Mouse (Mus musculus) forebrain, embryonic 12.5 days (tissue): Measurements from ENCODE around the gene Zfp109. TPM values are rescaled to one million over a fixed set of nuclear protein-coding genes. Genes with fewer than 3 reads are reported as not detected.

Source experiments
- ATAC-seq: fragments of 200-750 bp; cut with Nextera tagmentation; 2 replicates; pipeline ENCODE4 v1.8.0; 2017; ENCODE audit warnings: moderate TSS enrichment; ENCODE audit not compliant: low FRiP score
- H3K27ac ChIP-seq: fragments of 300-500 bp; sonication (generic); 2 replicates; pipeline ENCODE4 v1.5.1; 2016; ENCODE audit warnings: mild to moderate bottlenecking
- H3K27me3 ChIP-seq: fragments of 300-500 bp; sonication (generic); 2 replicates; pipeline ENCODE4 v1.6.1; 2016; ENCODE audit warnings: mild to moderate bottlenecking
- H3K36me3 ChIP-seq: fragments of 300-500 bp; sonication (generic); replicated peaks from 2 replicates; pipeline ENCODE4 v1.6.1; 2016; ENCODE audit warnings: mild to moderate bottlenecking
- H3K4me1 ChIP-seq: fragments of 300-500 bp; sonication (generic); 2 replicates; pipeline ENCODE4 v1.6.1; 2016
- H3K4me2 ChIP-seq: fragments of 300-500 bp; sonication (generic); 2 replicates; pipeline ENCODE4 v1.6.1; 2016; ENCODE audit warnings: mild to moderate bottlenecking, moderate library complexity
- H3K4me3 ChIP-seq: fragments of 300-500 bp; sonication (generic); replicated peaks from 2 replicates; pipeline ENCODE4 v1.5.1; 2016; ENCODE audit warnings: mild to moderate bottlenecking
- H3K9ac ChIP-seq: fragments of 300-500 bp; sonication (generic); 2 replicates; pipeline ENCODE4 v1.6.1; 2016; ENCODE audit warnings: mild to moderate bottlenecking
- H3K9me3 ChIP-seq: fragments of 300-500 bp; sonication (generic); 2 replicates; pipeline ENCODE4 v1.6.1; 2016
- WGBS: fragments of 180-500 bp; shearing (Covaris S2); methylation state at CpG from one replicate; pipeline ENCODE4 v1.1.7; 2016; 5-methylcytosine and 5-hydroxymethylcytosine counted together
- polyA plus RNA-seq: library from polyadenylated mRNA; unstranded; fragments of >200 nt; fragmentation: Nextera tagmentation; extraction: Ambion mirVana; gene quantifications from 2 replicates; pipeline ENCODE4 v1.2.1, GENCODE M21; 2016

The Zfp109 gene
- polyA plus RNA-seq, 1 experiment from 2014 or later = 5.3 TPM

- peaks cover 1% of the 10 kb centered on the region for H3K36me3 ChIP-seq
- H3K9me3 ChIP-seq = no peaks in the 10 kb centered on the region
- ATAC-seq = no peak
- H3K4me2 ChIP-seq = no peak overlapping the region
- H3K27me3 ChIP-seq = no peaks in the 10 kb centered on the region
- H3K27ac ChIP-seq = peak overlapping the region; percentile 13; the same call in 1 of the 2 replicates
- H3K4me1 ChIP-seq = peaks cover 9% of the 10 kb centered on the region; the same call in 1 of the 2 replicates
- 67% methylated on average over 24 of the region's 24 CpGs for WGBS
- no peak overlapping the region for H3K9ac ChIP-seq
- no peak overlapping the region for H3K4me3 ChIP-seq
Measured at GRCm38 (mm10) chr7:24268176-24269155, 31.1 kb upstream of the Zfp109 start.

GRCm38 (mm10) chr7:24260000-24260312 is 22.6 kb upstream of the Zfp109 start:
- no peak for ATAC-seq
- no peak overlapping the region for H3K4me2 ChIP-seq
- H3K9me3 ChIP-seq = no peaks in the 10 kb centered on the region
- no peaks in the 10 kb centered on the region for H3K27me3 ChIP-seq
- H3K27ac ChIP-seq = no peak overlapping the region
- WGBS = 91% methylated on average over 4 of the region's 4 CpGs
- peaks cover 20% of the 10 kb centered on the region for H3K36me3 ChIP-seq
- H3K4me1 ChIP-seq = peaks cover 5% of the 10 kb centered on the region
- no peak overlapping the region for H3K4me3 ChIP-seq
- H3K9ac ChIP-seq = no peak overlapping the region

GRCm38 (mm10) chr7:24259306-24259999 is 22.1 kb upstream of the Zfp109 start:
- H3K4me2 ChIP-seq = no peak overlapping the region
- peaks cover 20% of the 10 kb centered on the region for H3K36me3 ChIP-seq
- H3K9ac ChIP-seq = no peak overlapping the region
- H3K9me3 ChIP-seq = no peaks in the 10 kb centered on the region
- no peak overlapping the region for H3K4me3 ChIP-seq
- no peak overlapping the region for H3K27ac ChIP-seq
- H3K4me1 ChIP-seq = peaks cover 7% of the 10 kb centered on the region
- ATAC-seq = no peak
- H3K27me3 ChIP-seq = no peaks in the 10 kb centered on the region
- 91% methylated on average over 13 of the region's 13 CpGs for WGBS

- H3K36me3 ChIP-seq = no peaks in the 10 kb centered on the region
- H3K4me2 ChIP-seq = peak within 1 kb of the TSS; percentile 50
- no peaks in the 10 kb centered on the region for H3K9me3 ChIP-seq
- H3K4me3 ChIP-seq = peak within 1 kb of the TSS; percentile 42
- H3K27me3 ChIP-seq = no peaks in the 10 kb centered on the region
- H3K9ac ChIP-seq = peak within 1 kb of the TSS; percentile 48
- H3K27ac ChIP-seq = peak within 1 kb of the TSS; percentile 10; the same call in 1 of the 2 replicates
- 24% methylated on average over 21 of the region's 21 CpGs for WGBS
- peak; percentile 93 for ATAC-seq
- peaks cover 10% of the 10 kb centered on the region for H3K4me1 ChIP-seq
Measured at GRCm38 (mm10) chr7:24254633-24255474, 17.5 kb upstream of the Zfp109 start, which contains the start of gene Zfp108. Zfp108 (plus strand) TSS chr7:24254794.

- Histone ChIP-seq H3K9me3 (no peaks in the 10 kb centered on the region), H3K27ac (no peak overlapping the region), H3K4me2 (peak overlapping the region; percentile 50), H3K9ac (no peak overlapping the region; the same call in 1 of the 2 replicates), H3K27me3 (no peaks in the 10 kb centered on the region), H3K4me1 (peaks cover 10% of the 10 kb centered on the region), H3K36me3 (no peaks in the 10 kb centered on the region), H3K4me3 (peak overlapping the region; percentile 42)
- 65% methylated on average over 9 of the region's 9 CpGs for WGBS
- ATAC-seq = peak; percentile 58
Measured at GRCm38 (mm10) chr7:24253779-24254615, 16.6 kb upstream of the Zfp109 start.

GRCm38 (mm10) chr7:24211343-24211742 is 26.0 kb downstream of the Zfp109 start, which contains the start of gene Zfp111:
Zfp111 (minus strand) TSS chr7:24211443.
- H3K27me3 ChIP-seq = no peaks in the 10 kb centered on the region
- H3K4me1 ChIP-seq = peaks cover 5% of the 10 kb centered on the region
- H3K9ac ChIP-seq = no peak within 1 kb of the TSS
- H3K36me3 ChIP-seq = no peaks in the 10 kb centered on the region
- no peak within 1 kb of the TSS for H3K4me3 ChIP-seq
- WGBS = 78% methylated on average over 5 of the region's 5 CpGs
- H3K9me3 ChIP-seq = no peaks in the 10 kb centered on the region
- ATAC-seq = no peak
- H3K4me2 ChIP-seq = no peak within 1 kb of the TSS
- no peak within 1 kb of the TSS for H3K27ac ChIP-seq

GRCm38 (mm10) chr7:24210296-24210695 is 27.1 kb downstream of the Zfp109 start:
- Histone ChIP-seq H3K27ac (no peak overlapping the region), H3K36me3 (peaks cover 8% of the 10 kb centered on the region), H3K4me2 (no peak overlapping the region), H3K9ac (no peak overlapping the region), H3K4me1 (peaks cover 5% of the 10 kb centered on the region), H3K27me3 (no peaks in the 10 kb centered on the region), H3K9me3 (no peaks in the 10 kb centered on the region), H3K4me3 (no peak overlapping the region)
- no peak for ATAC-seq
- 86% methylated on average over 2 of the region's 2 CpGs for WGBS

- H3K4me2 ChIP-seq = peak overlapping the region; percentile 74
- H3K4me1 ChIP-seq = peaks cover 5% of the 10 kb centered on the region
- WGBS = 65% methylated on average over 7 of the region's 7 CpGs
- no peak overlapping the region for H3K27ac ChIP-seq
- H3K27me3 ChIP-seq = no peaks in the 10 kb centered on the region
- H3K36me3 ChIP-seq = peaks cover 16% of the 10 kb centered on the region
- peak overlapping the region; percentile 63 for H3K4me3 ChIP-seq
- no peak overlapping the region for H3K9ac ChIP-seq
- ATAC-seq = peak; percentile 59
- no peaks in the 10 kb centered on the region for H3K9me3 ChIP-seq
Measured at GRCm38 (mm10) chr7:24208282-24208886, 29.0 kb downstream of the Zfp109 start.

- ATAC-seq = peak; percentile 92
- Histone ChIP-seq H3K9me3 (no peaks in the 10 kb centered on the region), H3K9ac (peak overlapping the region; percentile 84), H3K36me3 (peaks cover 21% of the 10 kb centered on the region), H3K4me1 (peaks cover 5% of the 10 kb centered on the region), H3K27me3 (no peaks in the 10 kb centered on the region), H3K4me2 (peak overlapping the region; percentile 74), H3K27ac (0 out of 2 replicates have a peak overlapping the region, but pooled peaks have one; percentile 36), H3K4me3 (peak overlapping the region; percentile 63)
- WGBS = 16% methylated on average over 24 of the region's 24 CpGs
Measured at GRCm38 (mm10) chr7:24207488-24208261, 29.7 kb downstream of the Zfp109 start.

- Histone ChIP-seq H3K27me3 (no peaks in the 10 kb centered on the region), H3K4me2 (no peak overlapping the region), H3K4me1 (no peaks in the 10 kb centered on the region), H3K9ac (no peak overlapping the region), H3K4me3 (no peak overlapping the region), H3K9me3 (peaks cover 11% of the 10 kb centered on the region), H3K36me3 (peaks cover 65% of the 10 kb centered on the region), H3K27ac (no peak overlapping the region)
- no peak for ATAC-seq
- 94% methylated on average over 4 of the region's 4 CpGs for WGBS
Measured at GRCm38 (mm10) chr7:24196961-24197360, 40.4 kb downstream of the Zfp109 start.
